Mouse (Mus musculus): ENCODE results near the gene Rhoj.
"Not testable (repeated sequence)": the region's sequence is repeated elsewhere in the genome, so short reads cannot be mapped to it uniquely, and the experiment has no call there.

The Rhoj gene

DNA sequence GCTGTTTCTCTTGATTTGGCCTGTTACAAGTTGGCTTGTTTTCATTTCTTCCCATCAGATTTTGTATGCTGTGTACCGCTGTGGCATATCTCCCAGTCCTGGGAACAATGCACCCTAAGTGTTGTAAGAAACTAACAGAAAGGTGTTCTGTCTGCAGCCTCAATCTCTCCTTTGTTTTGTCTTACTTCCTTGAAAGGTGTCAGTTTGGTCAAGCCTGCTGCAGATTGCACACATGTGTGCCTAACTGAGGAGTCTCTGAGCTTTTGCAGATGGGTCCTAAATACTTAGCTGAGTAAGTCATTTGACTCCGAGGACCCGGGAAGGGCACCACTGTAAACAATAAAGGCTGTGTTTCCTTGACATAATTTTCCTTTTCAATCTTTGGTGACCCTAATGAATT is 88.5 kb downstream of the Rhoj start:
- no peak for DNase-seq

DNA sequence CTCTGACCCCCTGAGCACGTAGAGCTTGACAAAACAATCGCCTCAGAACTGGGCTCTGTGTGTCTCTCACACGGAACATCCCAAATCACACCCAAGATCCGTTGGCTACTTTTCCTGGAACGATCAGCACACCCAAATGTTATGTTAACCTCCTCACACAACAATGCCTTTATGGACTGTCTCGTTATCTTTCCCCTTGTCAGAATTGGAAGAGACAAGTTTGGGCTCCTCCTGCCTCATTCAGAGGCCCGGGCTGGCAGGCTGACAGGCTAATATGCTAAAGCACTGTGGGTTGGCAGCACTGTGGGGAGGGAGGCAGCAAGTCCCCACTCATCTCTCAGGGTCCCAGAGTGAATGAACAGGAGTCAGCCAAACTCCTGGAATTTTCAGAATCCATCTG is 89.0 kb downstream of the Rhoj start:
- DNase-seq, result no peak

DNA sequence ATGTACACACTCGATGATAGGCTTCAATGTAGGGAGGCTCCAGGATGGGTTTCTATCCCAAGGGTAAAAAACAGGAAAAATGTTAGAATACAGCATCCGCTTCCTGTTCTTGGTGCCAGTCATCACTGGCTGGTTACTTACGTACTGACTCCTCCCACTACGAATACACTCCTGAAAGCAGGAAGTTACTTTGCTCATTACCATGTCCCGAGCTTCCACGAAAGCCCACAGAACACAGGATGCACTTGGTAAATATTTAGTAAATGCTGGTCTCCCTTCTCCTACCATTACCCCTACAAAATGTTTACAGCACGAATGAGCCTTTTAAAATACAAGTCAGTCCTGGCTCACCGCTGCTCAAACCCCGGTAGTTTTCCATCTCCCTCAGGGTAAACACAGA is 104.8 kb downstream of the Rhoj start:
- DNase-seq, result peak in 1 of 2 experiments; percentile 24

DNA sequence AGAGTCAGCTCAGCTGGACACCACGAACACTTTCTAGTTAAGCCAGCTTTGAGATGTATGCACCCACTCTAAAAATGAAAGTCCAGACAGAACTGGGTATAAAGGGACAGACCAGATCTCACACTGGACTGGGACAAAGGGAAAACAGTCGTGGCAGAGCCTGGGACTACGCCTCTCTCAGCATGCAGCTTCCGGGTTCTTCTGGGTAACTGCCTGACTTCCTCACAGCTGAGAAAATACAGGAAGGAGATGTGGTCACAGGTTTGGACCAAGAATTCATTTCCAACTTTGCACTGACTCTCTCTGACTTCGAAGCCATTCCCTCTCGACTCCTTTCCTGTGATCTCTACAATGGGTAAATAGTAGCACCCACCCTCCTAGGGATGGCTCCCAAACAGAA is 106.9 kb downstream of the Rhoj start:
- peak in 1 of 2 experiments; percentile 12 for DNase-seq

DNA sequence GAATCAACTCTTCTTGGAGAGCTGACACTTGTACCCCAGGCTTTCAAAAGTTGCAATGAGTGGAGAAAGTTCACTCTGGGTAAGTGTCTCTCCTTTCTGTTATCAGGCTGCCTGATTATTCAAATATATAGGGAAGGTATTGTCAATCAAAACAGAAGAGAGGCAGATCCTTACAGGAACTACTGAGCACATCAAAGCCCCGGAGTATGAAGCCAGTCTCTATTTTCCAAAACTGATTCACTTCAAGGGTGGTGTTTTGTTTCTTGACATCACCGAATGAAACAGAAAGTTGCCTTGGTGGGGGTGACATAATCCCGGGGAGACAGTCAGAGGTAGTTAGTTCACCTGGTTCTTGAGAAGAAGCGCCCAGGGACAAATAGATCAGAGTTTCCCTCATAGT is 108.6 kb downstream of the Rhoj start, which contains the start of gene Gphb5:
Gene Gphb5 (minus strand): TSS at position 101 of the 400 bp plus-strand sequence.
- DNase-seq, result no peak

GRCm38 (mm10) chr12:75424359-75424758 is 116.2 kb downstream of the Rhoj start:
- no peak for DNase-seq

DNA sequence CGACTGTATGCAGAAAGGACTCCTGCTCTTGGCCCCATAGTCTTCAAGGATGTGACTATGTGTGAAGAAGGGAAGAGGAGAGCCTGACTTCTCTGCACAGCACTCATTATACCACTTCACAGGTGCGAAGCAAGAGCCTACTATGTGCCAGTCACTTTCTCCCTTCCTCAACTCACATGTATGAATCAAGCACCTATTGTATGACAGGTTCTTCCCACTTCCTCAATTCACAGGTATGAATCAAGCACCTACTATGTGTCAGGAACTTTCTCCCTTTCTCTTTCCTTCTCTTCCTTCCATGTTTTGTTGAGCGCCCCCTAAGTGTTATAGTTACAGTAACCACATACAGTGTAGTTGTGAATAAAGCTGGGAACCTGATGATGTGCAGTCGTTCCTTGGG is 116.7 kb downstream of the Rhoj start:
- no peak for DNase-seq

DNA sequence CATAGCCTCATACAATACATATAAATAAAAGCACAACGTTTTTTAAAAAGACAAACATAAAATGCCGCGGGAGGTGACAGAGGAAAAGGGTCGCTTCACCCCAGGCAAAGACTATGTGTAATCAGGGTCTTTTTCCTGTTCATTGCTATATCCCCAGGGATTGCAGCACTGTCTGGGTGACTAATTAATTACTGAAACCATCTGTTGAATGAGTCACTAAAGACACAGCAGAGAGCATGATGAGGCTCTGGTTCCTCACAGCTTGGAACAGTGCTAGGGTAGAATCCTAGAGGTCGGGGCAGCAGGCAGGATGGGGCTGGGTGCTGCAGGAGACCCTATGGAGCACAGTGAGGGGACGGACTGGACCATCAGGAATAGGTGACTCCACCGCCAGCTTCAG is 117.8 kb downstream of the Rhoj start:
- DNase-seq, result no peak

DNA sequence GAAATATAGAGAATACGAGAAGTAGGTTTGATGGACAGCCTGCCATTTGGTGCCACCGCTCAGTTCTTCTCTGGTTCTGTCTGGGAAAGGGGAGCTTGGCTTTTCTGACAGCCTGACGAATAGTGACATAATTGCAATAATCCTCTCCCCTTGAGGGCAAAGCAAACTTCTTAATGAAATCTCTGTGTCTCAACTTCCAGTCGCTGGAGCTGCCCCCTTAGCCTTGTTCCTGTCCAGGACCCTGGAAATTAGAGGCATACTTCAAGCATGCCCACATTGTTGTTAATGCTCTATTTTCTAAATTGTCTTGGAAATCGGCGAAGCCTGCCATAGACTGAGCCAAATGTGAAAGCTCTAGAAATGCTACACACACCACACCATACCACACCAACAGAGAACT is 120.6 kb downstream of the Rhoj start:
- no peak for DNase-seq

- DNase-seq, result no peak
Observed at GRCm38 (mm10) chr12:75429685-75430396, 121.7 kb downstream of the Rhoj start.

DNA sequence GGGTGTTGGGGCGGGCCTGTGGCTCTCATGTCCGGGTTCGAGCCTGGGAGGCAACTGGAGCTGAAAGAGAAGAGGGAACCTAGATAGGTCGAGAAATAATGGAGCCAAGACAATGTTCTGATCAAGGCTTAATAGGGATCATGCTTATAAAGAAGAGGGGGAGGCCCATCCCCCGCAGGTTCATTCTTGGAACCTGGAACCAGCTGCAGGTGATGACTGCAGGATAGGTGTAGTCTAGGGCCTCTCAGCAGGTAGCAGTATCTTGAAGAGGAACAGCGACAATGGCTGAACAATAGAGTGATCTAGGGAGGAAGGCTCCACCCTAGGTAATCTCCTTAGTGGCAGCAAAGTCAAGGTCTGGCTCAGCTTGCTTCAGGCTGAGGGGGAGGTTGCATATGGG is 124.3 kb downstream of the Rhoj start:
- not testable (repeated sequence) for DNase-seq

- DNase-seq, result peak in 1 of 2 experiments; percentile 43
Observed at GRCm38 (mm10) chr12:75446245-75446644, 138.1 kb downstream of the Rhoj start.

DNA sequence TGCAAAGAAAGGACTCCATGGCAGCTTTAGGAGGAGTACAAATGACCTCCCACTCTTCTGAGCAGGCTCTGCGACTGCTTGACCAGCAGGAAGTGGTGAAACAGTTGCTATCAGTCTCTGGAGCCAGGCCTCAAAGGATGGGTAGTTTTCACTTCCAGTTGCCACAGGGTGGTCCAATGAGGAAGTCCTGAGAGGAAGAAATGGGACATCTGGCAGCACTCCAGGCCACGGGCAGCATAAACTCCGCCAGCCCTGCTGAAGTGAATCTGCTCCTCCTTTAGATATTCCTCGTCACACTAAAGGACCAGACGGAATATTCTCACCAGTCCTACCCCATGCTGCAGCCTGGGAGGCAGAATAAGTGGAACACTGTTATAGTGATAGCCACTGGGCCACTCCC is 140.8 kb downstream of the Rhoj start:
- peak; percentile 61 to 66 for DNase-seq

GRCm38 (mm10) chr12:75449475-75449966 is 141.4 kb downstream of the Rhoj start:
- DNase-seq, result peak; percentile 41 to 43

- DNase-seq, result peak; percentile 37 to 67
Observed at GRCm38 (mm10) chr12:75450011-75450410, 141.9 kb downstream of the Rhoj start.

DNA sequence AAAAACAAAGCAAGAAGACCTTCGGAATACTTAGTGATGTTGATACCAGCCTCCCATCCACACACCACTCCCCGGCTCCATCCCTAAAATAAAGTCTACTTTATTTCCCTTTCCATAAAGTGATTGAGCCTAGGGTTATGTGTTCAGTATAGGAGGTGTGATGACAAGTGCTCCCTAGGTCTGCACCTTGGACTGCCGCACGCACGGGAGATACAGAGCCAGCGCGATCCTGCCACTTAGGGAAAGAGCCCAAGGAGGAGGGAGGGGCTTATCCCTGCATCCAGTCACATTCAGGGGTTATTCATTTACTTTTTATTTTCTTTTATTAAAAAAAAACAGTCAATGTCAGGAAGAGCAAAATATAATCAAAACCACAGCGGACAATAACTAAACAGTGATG is 142.5 kb downstream of the Rhoj start:
- DNase-seq, result no peak
